Mouse (Mus musculus): ENCODE measurements around the gene Sh3gl3.

- TF ChIP-seq CTCF (IDR thresholded peaks at IDR 0.05; ENCODE audit: borderline replicate concordance, insufficient read depth, low read length): no peak
- TF ChIP-seq POLR2A (IDR thresholded peaks at IDR 0.05; ENCODE audit: low read depth, low read length): no peak
Observed at GRCm38 (mm10) chr7:82182781-82183180, 9.1 kb downstream of the Sh3gl3 start.

Data from embryonic fibroblast, embryonic 13.5 days (primary cell).